Mouse (Mus musculus): ENCODE data around the gene Fbxo47.
"Not testable (repeated sequence)": the region's sequence is repeated elsewhere in the genome, so short reads cannot be mapped to it uniquely, and the experiment has no call there.

The Fbxo47 gene

GRCm38 (mm10) chr11:97880362-97880761 is 3.6 kb downstream of the Fbxo47 start:
- no peak for DNase-seq (ENCODE audit: low spot score)

GRCm38 (mm10) chr11:97877341-97877740 is 6.6 kb downstream of the Fbxo47 start:
- DNase-seq (ENCODE audit: low spot score): no peak

DNA sequence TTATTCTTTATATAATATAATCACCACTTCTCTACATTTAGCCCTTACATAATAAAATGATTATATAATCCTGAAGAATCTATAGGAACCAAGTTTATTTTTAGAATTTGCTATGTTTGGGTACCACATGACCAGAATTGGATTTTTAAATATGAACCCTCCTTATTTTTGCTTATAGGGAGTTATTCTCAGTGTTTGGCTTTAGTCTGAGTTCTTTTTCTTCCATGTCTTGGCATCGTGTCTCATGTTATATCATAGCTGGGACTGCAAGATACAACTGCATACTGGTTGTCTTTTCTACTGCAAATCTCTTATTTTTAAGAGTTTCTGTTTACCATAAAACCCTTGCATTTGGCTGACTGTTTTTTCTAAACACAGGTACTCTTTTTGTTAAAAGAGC is 9.6 kb downstream of the Fbxo47 start:
- DNase-seq (ENCODE audit: low spot score): no peak

GRCm38 (mm10) chr11:97872378-97872777 is 11.6 kb downstream of the Fbxo47 start:
- not testable (repeated sequence) for DNase-seq (ENCODE audit: low spot score)

DNA sequence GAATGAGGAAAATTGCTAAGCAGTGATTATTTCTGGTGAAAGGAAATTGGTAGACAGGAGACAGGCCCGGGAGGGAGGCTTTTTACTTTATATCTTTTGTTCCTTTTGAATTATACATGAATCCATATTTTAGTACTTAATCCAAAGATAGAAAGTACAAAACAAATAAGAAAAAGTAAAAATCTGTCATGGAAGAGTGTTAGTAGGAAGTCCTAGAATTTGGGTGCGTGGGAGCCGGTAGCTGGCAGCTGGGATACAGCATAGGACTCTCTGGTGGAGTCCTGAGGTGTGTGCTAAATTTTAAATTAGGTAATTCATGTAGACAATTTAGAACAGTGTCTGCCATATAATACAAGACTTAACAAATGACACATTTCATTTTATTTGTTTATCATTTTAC is 16.4 kb downstream of the Fbxo47 start:
- DNase-seq (ENCODE audit: low spot score): no peak

GRCm38 (mm10) chr11:97866091-97866888 is 17.7 kb downstream of the Fbxo47 start:
- DNase-seq (ENCODE audit: low spot score): no peak

- no peak for DNase-seq (ENCODE audit: low spot score)
Measured at GRCm38 (mm10) chr11:97865421-97865820, 18.5 kb downstream of the Fbxo47 start.

DNA sequence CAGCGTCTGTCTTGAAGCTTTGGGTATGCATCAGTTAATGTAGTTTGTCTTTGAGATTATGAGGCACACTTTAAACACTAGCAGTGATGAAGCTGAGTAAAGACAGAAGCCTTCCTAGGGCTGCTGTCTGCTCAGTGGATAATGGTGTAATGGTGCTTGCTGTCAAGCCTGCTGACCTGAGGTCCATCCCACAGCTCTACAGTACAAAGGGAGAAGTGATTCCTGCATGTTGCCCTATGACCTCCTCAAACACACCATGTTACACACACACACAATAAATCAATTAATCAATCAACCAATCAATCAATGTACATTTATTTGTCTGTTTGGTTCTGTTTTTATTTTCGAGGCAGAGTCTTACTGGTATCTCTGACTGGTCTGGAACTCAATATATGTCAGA is 21.8 kb downstream of the Fbxo47 start:
- no peak for DNase-seq (ENCODE audit: low spot score)

GRCm38 (mm10) chr11:97855473-97855872 is 28.5 kb downstream of the Fbxo47 start:
- DNase-seq (ENCODE audit: low spot score): no peak

- no peak for DNase-seq (ENCODE audit: low spot score)
Measured at GRCm38 (mm10) chr11:97851601-97852000, 32.4 kb downstream of the Fbxo47 start.

- no peak for DNase-seq (ENCODE audit: low spot score)
Measured at GRCm38 (mm10) chr11:97850367-97850766, 33.6 kb downstream of the Fbxo47 start.

DNA sequence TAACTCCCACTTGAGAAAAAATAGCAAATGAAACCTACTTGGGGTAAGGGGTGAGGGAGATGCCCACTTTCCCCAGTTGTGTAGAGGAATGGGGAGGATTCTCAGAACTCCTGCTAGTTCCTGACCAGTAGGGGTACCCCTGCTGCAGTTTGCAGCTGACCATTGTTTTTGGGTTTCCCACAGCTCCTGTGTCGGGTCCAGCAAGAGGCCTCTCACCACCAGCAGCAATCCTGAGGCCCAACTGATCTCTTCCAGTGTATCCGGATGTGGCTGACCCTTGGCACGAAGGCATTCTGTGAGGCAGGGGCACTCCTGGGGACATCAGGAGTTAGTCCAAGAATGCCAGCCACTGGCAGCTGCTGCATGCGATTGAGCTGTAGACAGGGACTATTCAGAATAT is 42.0 kb downstream of the Fbxo47 start:
- DNase-seq (ENCODE audit: low spot score): no peak

DNA sequence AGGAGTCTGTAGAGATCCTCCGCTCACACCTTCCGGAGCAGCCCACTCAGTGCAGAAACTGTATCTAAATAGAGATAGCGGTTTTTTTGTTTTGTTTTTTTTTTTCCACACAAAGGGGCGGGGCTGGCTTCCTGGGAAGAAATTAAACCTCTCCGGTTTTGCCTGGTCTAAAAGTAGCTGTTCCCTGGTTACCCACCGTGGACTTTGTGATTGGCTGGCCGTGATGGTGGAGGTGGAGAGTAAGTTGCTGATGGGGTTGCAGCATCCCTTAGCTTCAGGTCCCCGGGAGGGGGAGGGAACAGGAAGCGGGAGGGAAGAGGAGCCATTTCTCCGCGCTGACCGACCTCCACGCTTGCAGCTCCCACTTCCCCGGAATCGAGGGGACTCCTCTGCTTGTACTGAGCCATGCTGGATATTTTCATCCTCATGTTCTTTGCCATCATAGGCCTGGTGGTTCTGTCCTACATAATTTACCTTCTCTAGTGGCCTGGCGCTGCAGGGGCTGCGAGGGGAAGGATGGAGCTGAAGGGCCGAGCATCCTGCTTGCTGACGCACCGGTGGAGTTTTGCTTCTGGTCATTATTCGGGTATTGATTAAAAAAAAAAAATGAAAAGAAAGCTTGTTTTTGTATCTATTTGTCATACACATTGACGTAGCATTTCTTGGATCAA is 42.8 kb downstream of the Fbxo47 start:
- DNase-seq (ENCODE audit: low spot score): peak; percentile 52

GRCm38 (mm10) chr11:97840539-97840954 is 43.4 kb downstream of the Fbxo47 start, which contains the start of gene B230217C12Rik:
Gene B230217C12Rik (plus strand): TSS chr11:97840780.
- DNase-seq (ENCODE audit: low spot score): no peak

DNA sequence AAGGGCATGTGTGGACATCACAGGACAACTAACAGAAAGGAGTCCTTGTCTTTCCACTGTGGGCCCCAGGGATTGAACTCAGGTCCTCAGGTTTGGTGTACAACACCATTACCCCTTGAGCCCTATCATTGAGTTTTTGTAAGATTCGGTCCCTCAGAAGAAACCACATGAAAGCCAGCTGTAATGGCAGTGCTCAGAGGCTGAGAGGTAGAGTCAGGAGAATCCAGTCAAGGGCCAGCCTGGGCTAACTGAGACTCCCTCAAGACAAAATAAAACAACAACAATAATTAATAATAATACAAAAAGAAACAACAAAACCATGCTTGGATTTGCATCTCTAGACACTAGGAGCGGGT is 43.8 kb downstream of the Fbxo47 start:
- no peak for DNase-seq (ENCODE audit: low spot score)

GRCm38 (mm10) chr11:97839441-97840134 is 44.4 kb downstream of the Fbxo47 start:
- DNase-seq (ENCODE audit: low spot score): no peak

DNA sequence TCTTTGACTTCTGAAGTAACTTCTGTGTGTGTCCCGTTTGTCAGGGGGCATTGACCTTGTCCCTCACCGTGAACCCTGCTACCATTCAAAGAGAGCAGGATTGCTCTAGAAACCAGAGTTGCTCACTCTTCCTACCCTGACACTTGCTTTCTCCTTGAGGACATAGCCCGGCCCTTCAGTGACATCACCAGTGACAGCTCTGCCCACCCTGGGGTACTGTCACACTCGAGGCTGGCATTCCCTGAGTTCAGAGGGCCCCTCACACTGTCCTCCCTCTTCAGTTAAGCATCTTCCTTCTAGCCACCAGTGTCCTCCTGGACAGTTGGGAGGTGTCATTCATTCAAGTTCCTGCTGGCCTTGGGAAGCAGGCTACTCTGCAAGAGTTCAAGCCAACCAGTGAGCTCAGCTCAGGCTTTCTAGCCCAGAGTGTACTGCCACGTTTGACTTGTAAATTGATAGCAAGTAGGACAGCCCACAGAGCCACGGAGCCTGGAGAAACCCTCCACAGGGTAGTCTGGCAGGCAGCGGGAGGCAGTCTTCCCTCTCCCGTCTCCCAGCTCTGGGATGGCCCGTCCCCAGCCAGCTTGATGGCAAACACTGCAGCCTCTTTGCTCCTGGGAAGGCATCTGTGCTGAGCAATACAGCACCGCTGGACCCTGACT is 45.0 kb downstream of the Fbxo47 start:
- no peak for DNase-seq (ENCODE audit: low spot score)

DNA sequence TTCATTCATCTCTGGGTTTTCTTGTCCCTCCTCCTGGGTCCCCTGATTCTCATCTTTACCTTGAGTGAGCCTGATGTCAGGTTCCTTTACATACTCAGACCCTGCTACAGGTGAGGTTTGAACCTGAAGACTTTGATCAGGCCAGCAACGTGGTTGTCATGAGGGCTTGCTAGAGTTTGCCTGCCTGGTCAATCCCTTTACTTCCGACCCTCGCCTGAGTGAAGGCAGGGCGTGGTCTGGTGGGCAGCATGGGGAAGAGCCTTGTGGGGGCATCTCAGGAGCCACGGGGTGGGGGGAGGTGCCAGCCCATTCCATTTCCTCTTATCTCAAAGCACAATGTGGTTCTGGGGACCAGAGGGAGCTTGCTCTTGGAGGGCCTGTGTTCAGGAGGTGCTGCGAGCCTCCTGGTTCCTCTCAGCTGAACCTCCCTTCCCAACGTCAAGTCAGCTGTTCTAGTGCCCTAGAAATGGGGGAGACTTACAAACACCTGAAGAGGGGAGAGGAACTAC is 46.3 kb downstream of the Fbxo47 start:
- DNase-seq (ENCODE audit: low spot score): no peak

- not testable (repeated sequence) for DNase-seq (ENCODE audit: low spot score)
Measured at GRCm38 (mm10) chr11:97837051-97837450, 46.9 kb downstream of the Fbxo47 start.

GRCm38 (mm10) chr11:97836541-97836940 is 47.4 kb downstream of the Fbxo47 start:
- DNase-seq (ENCODE audit: low spot score): no peak

DNA sequence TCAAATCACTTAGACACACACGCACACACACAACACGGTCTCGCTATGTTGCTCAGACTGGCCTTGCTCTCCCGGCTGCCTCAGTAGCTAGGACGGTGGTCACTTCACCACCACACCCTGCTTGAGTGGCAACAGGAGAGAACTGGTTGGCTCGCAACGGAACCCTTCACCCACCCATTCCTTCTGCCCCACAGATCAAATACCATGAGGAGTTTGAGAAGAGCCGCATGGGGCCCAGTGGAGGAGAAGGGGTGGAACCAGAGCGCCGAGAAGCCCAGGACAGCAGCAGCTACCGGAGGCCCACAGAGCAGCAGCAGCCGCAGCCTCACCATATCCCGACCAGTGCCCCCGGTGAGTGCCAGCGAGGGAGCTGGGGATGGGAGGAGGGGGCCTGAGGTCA is 50.6 kb downstream of the Fbxo47 start:
- DNase-seq (ENCODE audit: low spot score): no peak

GRCm38 (mm10) chr11:97832001-97832400 is 52.0 kb downstream of the Fbxo47 start:
- no peak for DNase-seq (ENCODE audit: low spot score)

Data from ovary, postnatal 14 days (tissue).